Mouse (Mus musculus): ENCODE measurements around the gene Csnk2a1.
"Not testable (repeated sequence)": the region's sequence is repeated elsewhere in the genome, so short reads cannot be mapped to it uniquely, and the experiment has no call there.

The Csnk2a1 gene

GRCm38 (mm10) chr2:152230046-152230445 lies 3.4 kb downstream of the Csnk2a1 start:
- DNase-seq (ENCODE audit: extremely low spot score, low read depth, low spot score) = no peak

- no peak for DNase-seq (ENCODE audit: extremely low spot score, low read depth, low spot score)
Measured at GRCm38 (mm10) chr2:152237926-152238325, 11.3 kb downstream of the Csnk2a1 start.

- no peak for DNase-seq (ENCODE audit: extremely low spot score, low read depth, low spot score)
Measured at GRCm38 (mm10) chr2:152240580-152240979, 13.9 kb downstream of the Csnk2a1 start.

GRCm38 (mm10) chr2:152247213-152247612 lies 20.6 kb downstream of the Csnk2a1 start:
- DNase-seq (ENCODE audit: extremely low spot score, low read depth, low spot score) = no peak

GRCm38 (mm10) chr2:152250511-152250910 lies 23.9 kb downstream of the Csnk2a1 start:
- DNase-seq (ENCODE audit: extremely low spot score, low read depth, low spot score) = no peak

- no peak for DNase-seq (ENCODE audit: extremely low spot score, low read depth, low spot score)
Measured at GRCm38 (mm10) chr2:152259739-152260138, 33.1 kb downstream of the Csnk2a1 start.

GRCm38 (mm10) chr2:152273639-152274038 lies 47.0 kb downstream of the Csnk2a1 start:
- no peak for DNase-seq (ENCODE audit: extremely low spot score, low read depth, low spot score)

- DNase-seq (ENCODE audit: extremely low spot score, low read depth, low spot score) = no peak
Measured at GRCm38 (mm10) chr2:152281407-152281806, 54.8 kb downstream of the Csnk2a1 start.

GRCm38 (mm10) chr2:152287560-152287959 lies 60.9 kb downstream of the Csnk2a1 start:
- no peak for DNase-seq (ENCODE audit: extremely low spot score, low read depth, low spot score)

- DNase-seq (ENCODE audit: extremely low spot score, low read depth, low spot score) = no peak
Measured at GRCm38 (mm10) chr2:152288046-152288445, 61.4 kb downstream of the Csnk2a1 start.

GRCm38 (mm10) chr2:152289623-152290022 lies 63.0 kb downstream of the Csnk2a1 start:
- DNase-seq (ENCODE audit: extremely low spot score, low read depth, low spot score) = not testable (repeated sequence)

- DNase-seq (ENCODE audit: extremely low spot score, low read depth, low spot score) = no peak
Measured at GRCm38 (mm10) chr2:152292475-152292874, 65.8 kb downstream of the Csnk2a1 start.

GRCm38 (mm10) chr2:152293179-152293726 lies 66.6 kb downstream of the Csnk2a1 start:
- no peak for DNase-seq (ENCODE audit: extremely low spot score, low read depth, low spot score)

GRCm38 (mm10) chr2:152293727-152294475 lies 67.3 kb downstream of the Csnk2a1 start, which contains the start of gene Tbc1d20:
TSS of gene Tbc1d20 (plus strand) at chr2:152293828.
- DNase-seq (ENCODE audit: extremely low spot score, low read depth, low spot score) = peak; percentile 67

- no peak for DNase-seq (ENCODE audit: extremely low spot score, low read depth, low spot score)
Measured at GRCm38 (mm10) chr2:152294541-152294940, 67.9 kb downstream of the Csnk2a1 start.

- DNase-seq (ENCODE audit: extremely low spot score, low read depth, low spot score) = no peak
Measured at GRCm38 (mm10) chr2:152302862-152303261, 76.2 kb downstream of the Csnk2a1 start.

- no peak for DNase-seq (ENCODE audit: extremely low spot score, low read depth, low spot score)
Measured at GRCm38 (mm10) chr2:152303781-152304180, 77.1 kb downstream of the Csnk2a1 start.

- DNase-seq (ENCODE audit: extremely low spot score, low read depth, low spot score) = no peak
Measured at GRCm38 (mm10) chr2:152305480-152305879, 78.8 kb downstream of the Csnk2a1 start.

GRCm38 (mm10) chr2:152307186-152307585 lies 80.5 kb downstream of the Csnk2a1 start:
- DNase-seq (ENCODE audit: extremely low spot score, low read depth, low spot score) = no peak

GRCm38 (mm10) chr2:152312996-152313395 lies 86.4 kb downstream of the Csnk2a1 start:
- DNase-seq (ENCODE audit: extremely low spot score, low read depth, low spot score) = no peak

GRCm38 (mm10) chr2:152313926-152314325 lies 87.3 kb downstream of the Csnk2a1 start:
- DNase-seq (ENCODE audit: extremely low spot score, low read depth, low spot score) = no peak

GRCm38 (mm10) chr2:152317054-152317453 lies 90.4 kb downstream of the Csnk2a1 start:
- DNase-seq (ENCODE audit: extremely low spot score, low read depth, low spot score) = no peak

GRCm38 (mm10) chr2:152321558-152321957 lies 94.9 kb downstream of the Csnk2a1 start:
- no peak for DNase-seq (ENCODE audit: extremely low spot score, low read depth, low spot score)
